Mouse (Mus musculus) heart, postnatal 25 days (tissue): ENCODE data around the gene Zfp651. TPM values are rescaled to one million over a fixed set of nuclear protein-coding genes. Genes with fewer than 3 reads are reported as not detected.

Source experiments
- DNase-seq: peaks from one replicate; pipeline ENCODE4 v3.0.0; 2022; ENCODE audit warnings: low spot score
- intact Hi-C: fragments of 180-260 bp; cut with DNase I; formaldehyde crosslinking; loops from one replicate; pipeline ENCODE4 v1.15.1; 2025
- total RNA-seq, 2 experiments: library from RNA; stranded (reverse); gene quantifications; 2 replicates each; pipeline ENCODE4 v1.2.3; 2021

Zfp651 gene
- total RNA-seq, 2 experiments from 2014 or later = 116 to 128 TPM

DNA sequence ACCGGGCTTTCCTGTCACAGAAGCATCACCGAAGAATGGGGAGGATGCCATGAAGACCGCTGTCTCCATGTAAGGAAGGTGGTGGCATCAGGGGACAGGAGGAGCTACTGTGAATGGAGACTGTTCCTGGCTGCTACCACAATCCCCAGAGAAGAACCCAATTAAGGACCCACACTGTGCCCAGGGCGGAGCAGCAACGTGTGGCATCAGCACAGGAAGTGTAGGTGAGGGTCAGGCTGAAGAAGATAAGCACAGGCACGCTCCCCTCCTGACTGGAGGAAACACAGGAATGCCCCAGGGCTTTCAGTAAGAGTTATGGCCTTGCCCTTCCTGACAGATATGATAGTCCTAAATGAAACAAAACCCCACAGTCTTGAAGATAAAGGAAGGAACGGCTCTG, 43.6 kb downstream of the Zfp651 start:
- DNase-seq = no peak

GRCm38 (mm10) chr9:121807546-121807945, 48.4 kb downstream of the Zfp651 start:
- intact Hi-C loops = no loop called here
- no peak for DNase-seq

More for the DNA sequence above, 43.6 kb downstream of the Zfp651 start:
- intact Hi-C loops = no loop called here

DNA sequence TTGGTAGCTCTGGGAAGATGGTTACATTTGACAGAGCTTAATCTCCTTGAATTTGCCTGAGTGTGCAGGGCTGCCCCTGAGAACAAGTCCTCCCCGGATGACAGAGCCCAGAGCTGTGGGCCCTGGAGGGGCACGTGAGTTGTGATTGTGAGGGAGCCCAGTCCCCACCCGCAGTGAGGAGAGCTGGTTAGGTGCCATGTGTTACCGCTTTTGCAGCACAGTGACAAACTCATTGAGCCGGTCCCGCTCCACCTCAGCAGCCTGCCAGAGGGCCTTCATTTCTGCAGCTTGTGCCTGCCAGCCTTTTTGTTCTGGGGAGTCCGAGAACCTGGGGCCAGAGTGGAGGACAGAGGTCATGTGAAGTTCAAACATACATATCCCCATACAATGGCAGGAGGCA, 48.8 kb downstream of the Zfp651 start:
- intact Hi-C loops = no loop called here
- DNase-seq = no peak

DNA sequence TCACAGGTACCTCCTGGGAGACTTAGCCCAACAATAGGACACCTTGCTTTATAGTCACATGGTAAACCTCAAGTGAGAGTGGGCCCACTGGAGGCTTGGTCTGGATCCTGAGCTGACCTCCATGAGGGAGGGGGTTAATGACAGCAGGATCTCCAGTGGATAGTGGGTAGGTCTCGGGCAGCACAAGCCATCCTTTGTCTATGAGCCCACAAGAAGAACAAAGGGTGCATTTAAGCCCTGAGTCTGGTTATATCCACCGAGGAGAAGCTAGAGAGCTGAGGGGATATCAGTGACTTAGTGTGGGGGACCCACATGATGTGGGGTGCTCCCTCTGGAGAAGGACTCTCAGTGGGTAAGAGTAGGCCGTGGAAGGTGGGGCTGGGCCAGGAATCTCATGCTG, 49.4 kb downstream of the Zfp651 start:
- DNase-seq = no peak
- intact Hi-C loops = no loop called here

DNA sequence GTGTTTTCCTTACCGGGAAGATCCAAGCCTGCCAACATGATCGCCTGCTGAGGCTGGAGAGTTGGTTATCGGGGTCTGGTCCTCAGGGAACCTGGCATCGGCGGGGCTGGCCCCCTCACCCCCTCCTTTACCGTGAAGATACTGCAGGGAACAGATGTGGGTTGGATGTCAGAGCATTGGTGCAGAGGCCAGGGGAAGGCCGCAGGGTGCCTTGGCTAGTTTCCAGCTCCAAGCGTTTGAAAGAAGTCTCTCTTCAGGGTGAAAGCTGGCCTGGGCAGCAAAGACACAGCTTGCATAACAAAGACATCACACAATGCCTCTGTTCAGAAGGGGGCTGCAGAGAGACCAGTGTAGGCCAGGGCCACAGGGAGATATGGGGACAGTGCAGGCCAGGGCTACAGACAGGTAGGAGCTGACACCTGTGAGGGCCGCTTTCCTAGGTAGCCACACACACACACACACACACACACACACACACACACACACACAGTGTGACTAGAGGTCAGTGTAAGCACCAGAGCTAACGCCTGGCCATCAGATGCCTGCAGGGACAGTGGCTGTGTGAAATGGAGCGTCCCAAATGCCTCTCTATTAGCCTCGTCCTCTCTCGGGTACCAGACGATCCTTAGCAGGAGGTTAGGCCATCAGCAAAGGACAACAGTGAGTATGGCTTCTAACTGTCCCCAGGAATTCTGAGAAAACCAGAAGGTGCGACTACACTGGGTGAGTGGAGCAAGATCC, 51.1 kb downstream of the Zfp651 start:
- no peak for DNase-seq
- intact Hi-C loops = no loop called here

GRCm38 (mm10) chr9:121815183-121815582, 56.1 kb downstream of the Zfp651 start:
- intact Hi-C loops = no loop called here
- no peak for DNase-seq

DNA sequence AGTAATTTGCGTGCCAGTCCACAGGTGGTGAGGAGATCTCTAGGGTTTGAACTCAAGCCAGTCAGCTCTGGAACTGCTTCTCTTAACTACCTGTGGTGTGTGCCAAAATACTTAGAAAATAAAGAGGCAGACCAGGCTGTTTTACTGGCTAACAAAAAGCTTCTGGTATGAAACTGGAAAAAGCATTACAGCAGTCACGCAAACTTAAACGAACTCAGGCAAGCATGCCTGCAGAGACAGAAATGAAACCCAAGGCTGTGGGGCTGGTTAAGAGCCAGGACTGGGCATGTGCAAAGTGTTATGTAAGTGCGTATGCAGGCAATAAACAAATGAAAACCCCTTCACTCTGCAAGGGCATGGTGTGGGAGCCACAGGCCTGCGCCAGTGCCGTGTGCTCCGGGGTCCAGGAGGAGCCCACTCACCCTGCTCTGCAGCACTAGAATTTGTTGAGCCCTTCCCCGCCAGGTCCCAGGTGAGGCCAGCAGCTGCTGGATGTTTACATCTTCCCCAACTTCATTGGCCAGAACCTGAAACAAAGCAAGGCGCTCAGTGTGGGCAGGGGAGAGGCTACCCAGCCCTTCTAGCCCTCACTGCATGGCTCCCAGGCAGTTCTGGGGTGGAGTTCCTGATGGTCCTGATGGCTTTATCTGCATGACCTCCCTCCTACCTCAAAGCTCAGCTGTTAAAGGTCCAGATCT, 60.1 kb downstream of the Zfp651 start:
- intact Hi-C loops = no loop called here
- DNase-seq = no peak

DNA sequence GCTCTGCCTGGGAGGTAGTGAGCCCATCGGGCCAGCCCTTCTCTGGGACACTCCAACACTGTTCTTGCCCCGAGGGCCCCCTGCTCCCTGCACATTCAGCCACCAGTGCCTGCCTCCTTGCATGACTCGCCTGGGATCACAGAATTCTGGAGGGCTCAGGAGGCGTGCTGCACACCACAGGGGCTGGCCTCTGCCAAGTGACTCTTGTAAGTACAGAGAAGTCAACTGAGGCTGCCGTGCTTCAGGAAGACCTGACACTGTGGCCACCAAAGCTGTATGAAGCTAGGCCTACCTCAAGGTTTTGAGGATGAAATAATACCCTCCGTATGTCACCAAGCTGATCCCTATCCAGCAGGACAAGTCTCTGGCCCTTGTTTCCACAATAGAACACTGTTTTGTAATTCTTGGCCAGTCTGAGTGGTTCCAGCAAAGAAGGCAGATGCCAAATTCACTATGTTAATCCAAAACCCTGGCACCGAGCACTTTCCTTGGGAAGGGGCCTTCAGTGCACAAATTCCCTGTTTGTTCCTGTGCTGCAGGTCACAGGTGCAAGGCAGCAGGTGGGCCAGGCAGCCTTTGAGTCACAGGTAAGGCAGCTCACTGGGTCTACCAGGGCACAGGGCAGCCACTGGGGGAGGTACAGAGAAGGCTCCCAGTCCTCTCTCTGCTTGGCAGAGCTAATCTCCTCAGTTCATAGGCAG, 60.8 kb downstream of the Zfp651 start:
- intact Hi-C loops = no loop called here
- DNase-seq = no peak

- DNase-seq = no peak
- intact Hi-C loops = no loop called here
Measured at GRCm38 (mm10) chr9:121820765-121821164, 61.6 kb downstream of the Zfp651 start.

Other genes starting within 250 kb of the Zfp651 start
- gene Lyzl4, start 117.2 kb upstream of the Zfp651 start, total RNA-seq = not detected
- 1 to 10 TPM; 1.4 to 2.1 TPM for gene Vipr1, start 116.6 kb upstream of the Zfp651 start, total RNA-seq
- gene Sec22c, start 53.8 kb upstream of the Zfp651 start, total RNA-seq = 1 to 10 TPM; 4.6 to 6.8 TPM
- 100 to 1,000 TPM; 138 to 145 TPM for gene Ss18l2, start 49.0 kb upstream of the Zfp651 start, total RNA-seq
- gene Nktr, start 40.2 kb upstream of the Zfp651 start, total RNA-seq = 10 to 100 TPM; 29.1 to 38.1 TPM
- gene Klhl40, start 18.3 kb downstream of the Zfp651 start, total RNA-seq = 10 to 100 TPM; 10.1 to 10.5 TPM
- gene Hhatl, start 33.2 kb downstream of the Zfp651 start, total RNA-seq = 100 to 1,000 TPM; 118 to 123 TPM
- not detected for gene Ccdc13, start 80.1 kb downstream of the Zfp651 start, total RNA-seq
- gene Higd1a, start 99.0 kb downstream of the Zfp651 start, total RNA-seq = 100 to 1,000 TPM; 208 to 239 TPM
- gene Ackr2, start 139.0 kb downstream of the Zfp651 start, total RNA-seq = 1 to 10 TPM; 2.5 to 3.7 TPM
- gene Cyp8b1, start 157.0 kb downstream of the Zfp651 start, total RNA-seq = not detected
- under 1 TPM; 0.94 to 0.98 TPM for gene Fam198a, start 191.7 kb downstream of the Zfp651 start, total RNA-seq
- 10 to 100 TPM; 12.1 to 13.1 TPM for gene Pomgnt2, start 237.8 kb downstream of the Zfp651 start, total RNA-seq